Mouse (Mus musculus): Measurements from ENCODE around the gene Arhgap29. TPM values are rescaled to one million over a fixed set of nuclear protein-coding genes. Genes with fewer than 3 reads are reported as not detected.

Arhgap29 gene
- polyA plus RNA-seq, 1 experiment from 2014 or later = 46.9 TPM

GRCm38 (mm10) chr3:121919961-121920360 lies 32.4 kb upstream of the Arhgap29 start:
- H3K4me3 ChIP-seq = no peak overlapping the region
- H3K9me3 ChIP-seq = no peaks in the 10 kb centered on the region
- DNase-seq (ENCODE audit: low spot score) = no peak
- no peaks in the 10 kb centered on the region for H3K27me3 ChIP-seq (replicated peaks; ENCODE audit: low read depth, poor library complexity, severe bottlenecking)
- H3K36me3 ChIP-seq (replicated peaks) = no peaks in the 10 kb centered on the region
- H3K4me1 ChIP-seq = peaks cover 1% of the 10 kb centered on the region; the same call in 1 of the 2 replicates
- WGBS = 85% methylated on average over 5 of the region's 5 CpGs
- no peak overlapping the region for H3K27ac ChIP-seq (replicated peaks)

DNA sequence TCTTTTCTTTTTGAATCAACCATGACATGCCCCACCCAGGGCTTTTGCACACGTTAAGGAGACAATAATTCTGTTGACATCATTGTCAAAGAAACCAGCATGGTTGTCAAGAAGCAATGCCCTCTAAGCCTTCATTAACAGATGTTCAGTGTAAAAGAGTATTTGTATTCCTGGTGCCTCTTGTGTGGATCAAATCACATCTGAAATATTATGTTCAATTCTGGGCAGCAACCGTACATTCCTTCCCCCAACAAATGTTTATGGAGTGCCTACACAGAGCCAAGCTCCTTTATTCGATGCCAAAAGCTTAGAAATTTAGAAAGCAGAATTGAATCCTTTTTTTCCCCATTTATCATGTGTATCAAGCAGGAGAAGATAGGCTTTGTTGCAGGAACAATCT lies 31.6 kb upstream of the Arhgap29 start:
- Histone ChIP-seq H3K36me3 (replicated peaks) (no peaks in the 10 kb centered on the region), H3K4me1 (no peaks in the 10 kb centered on the region), H3K4me3 (no peak overlapping the region), H3K27me3 (replicated peaks; ENCODE audit: low read depth, poor library complexity, severe bottlenecking) (no peaks in the 10 kb centered on the region), H3K9me3 (no peaks in the 10 kb centered on the region), H3K27ac (replicated peaks) (no peak overlapping the region)
- 85% methylated on average over 3 of the region's 3 CpGs for WGBS
- no peak for DNase-seq (ENCODE audit: low spot score)

- H3K36me3 ChIP-seq (replicated peaks) = no peaks in the 10 kb centered on the region
- no peaks in the 10 kb centered on the region for H3K27me3 ChIP-seq (replicated peaks; ENCODE audit: low read depth, poor library complexity, severe bottlenecking)
- H3K27ac ChIP-seq (replicated peaks) = no peak overlapping the region
- DNase-seq (ENCODE audit: low spot score) = no peak
- no peak overlapping the region for H3K4me3 ChIP-seq
- 90% methylated on average over 11 of the region's 11 CpGs for WGBS
- H3K9me3 ChIP-seq = no peaks in the 10 kb centered on the region
- no peaks in the 10 kb centered on the region for H3K4me1 ChIP-seq
Observed at GRCm38 (mm10) chr3:121924768-121925486, 27.4 kb upstream of the Arhgap29 start.

GRCm38 (mm10) chr3:121927601-121928000 lies 24.7 kb upstream of the Arhgap29 start:
- no peaks in the 10 kb centered on the region for H3K9me3 ChIP-seq
- no peaks in the 10 kb centered on the region for H3K36me3 ChIP-seq (replicated peaks)
- 91% methylated on average over 3 of the region's 3 CpGs for WGBS
- no peak for DNase-seq (ENCODE audit: low spot score)
- no peak overlapping the region for H3K4me3 ChIP-seq
- no peaks in the 10 kb centered on the region for H3K27me3 ChIP-seq (replicated peaks; ENCODE audit: low read depth, poor library complexity, severe bottlenecking)
- H3K27ac ChIP-seq (replicated peaks) = no peak overlapping the region
- no peaks in the 10 kb centered on the region for H3K4me1 ChIP-seq

DNA sequence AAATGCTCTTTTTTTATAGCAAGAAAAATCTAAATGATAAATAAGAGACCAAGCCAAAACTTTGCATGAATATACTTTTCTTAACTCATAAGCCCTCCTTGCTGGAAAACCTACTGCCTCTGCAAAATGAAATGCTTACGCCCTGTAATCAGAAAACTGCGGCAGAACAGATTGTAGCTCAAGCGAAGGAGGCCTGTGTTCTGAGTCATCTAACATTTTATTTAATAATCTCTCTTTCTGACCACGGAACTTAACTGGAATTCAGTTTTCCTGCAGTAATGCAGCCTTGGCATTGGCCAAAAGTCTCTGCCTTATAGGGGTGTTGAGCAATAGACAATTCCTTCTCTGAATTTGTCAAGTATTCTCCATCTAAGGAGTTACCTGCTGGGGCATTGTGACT lies 19.5 kb upstream of the Arhgap29 start:
- H3K4me3 ChIP-seq = no peak overlapping the region
- H3K36me3 ChIP-seq (replicated peaks) = no peaks in the 10 kb centered on the region
- no peak for DNase-seq (ENCODE audit: low spot score)
- H3K9me3 ChIP-seq = no peaks in the 10 kb centered on the region
- no peak overlapping the region for H3K27ac ChIP-seq (replicated peaks)
- no peaks in the 10 kb centered on the region for H3K4me1 ChIP-seq
- no peaks in the 10 kb centered on the region for H3K27me3 ChIP-seq (replicated peaks; ENCODE audit: low read depth, poor library complexity, severe bottlenecking)
- WGBS = 94% methylated on average over 4 of the region's 4 CpGs

GRCm38 (mm10) chr3:121936241-121936640 lies 16.1 kb upstream of the Arhgap29 start:
- H3K36me3 ChIP-seq (replicated peaks) = no peaks in the 10 kb centered on the region
- H3K4me1 ChIP-seq = no peaks in the 10 kb centered on the region
- no peak overlapping the region for H3K27ac ChIP-seq (replicated peaks)
- DNase-seq (ENCODE audit: low spot score) = no peak
- 82% methylated on average over 2 of the region's 2 CpGs for WGBS
- no peaks in the 10 kb centered on the region for H3K27me3 ChIP-seq (replicated peaks; ENCODE audit: low read depth, poor library complexity, severe bottlenecking)
- H3K9me3 ChIP-seq = no peaks in the 10 kb centered on the region
- H3K4me3 ChIP-seq = no peak overlapping the region

GRCm38 (mm10) chr3:121937036-121937435 lies 15.3 kb upstream of the Arhgap29 start:
- no peaks in the 10 kb centered on the region for H3K4me1 ChIP-seq
- no peak overlapping the region for H3K27ac ChIP-seq (replicated peaks)
- DNase-seq (ENCODE audit: low spot score) = no peak
- no peaks in the 10 kb centered on the region for H3K27me3 ChIP-seq (replicated peaks; ENCODE audit: low read depth, poor library complexity, severe bottlenecking)
- no peak overlapping the region for H3K4me3 ChIP-seq
- no peaks in the 10 kb centered on the region for H3K9me3 ChIP-seq
- no peaks in the 10 kb centered on the region for H3K36me3 ChIP-seq (replicated peaks)
- WGBS = 93% methylated on average over 6 of the region's 6 CpGs

GRCm38 (mm10) chr3:121939658-121940057 lies 12.7 kb upstream of the Arhgap29 start:
- 56% methylated on average over 1 of the region's 1 CpGs for WGBS
- no peaks in the 10 kb centered on the region for H3K4me1 ChIP-seq
- H3K36me3 ChIP-seq (replicated peaks) = no peaks in the 10 kb centered on the region
- no peaks in the 10 kb centered on the region for H3K27me3 ChIP-seq (replicated peaks; ENCODE audit: low read depth, poor library complexity, severe bottlenecking)
- H3K9me3 ChIP-seq = no peaks in the 10 kb centered on the region
- no peak overlapping the region for H3K4me3 ChIP-seq
- H3K27ac ChIP-seq (replicated peaks) = no peak overlapping the region
- no peak for DNase-seq (ENCODE audit: low spot score)

DNA sequence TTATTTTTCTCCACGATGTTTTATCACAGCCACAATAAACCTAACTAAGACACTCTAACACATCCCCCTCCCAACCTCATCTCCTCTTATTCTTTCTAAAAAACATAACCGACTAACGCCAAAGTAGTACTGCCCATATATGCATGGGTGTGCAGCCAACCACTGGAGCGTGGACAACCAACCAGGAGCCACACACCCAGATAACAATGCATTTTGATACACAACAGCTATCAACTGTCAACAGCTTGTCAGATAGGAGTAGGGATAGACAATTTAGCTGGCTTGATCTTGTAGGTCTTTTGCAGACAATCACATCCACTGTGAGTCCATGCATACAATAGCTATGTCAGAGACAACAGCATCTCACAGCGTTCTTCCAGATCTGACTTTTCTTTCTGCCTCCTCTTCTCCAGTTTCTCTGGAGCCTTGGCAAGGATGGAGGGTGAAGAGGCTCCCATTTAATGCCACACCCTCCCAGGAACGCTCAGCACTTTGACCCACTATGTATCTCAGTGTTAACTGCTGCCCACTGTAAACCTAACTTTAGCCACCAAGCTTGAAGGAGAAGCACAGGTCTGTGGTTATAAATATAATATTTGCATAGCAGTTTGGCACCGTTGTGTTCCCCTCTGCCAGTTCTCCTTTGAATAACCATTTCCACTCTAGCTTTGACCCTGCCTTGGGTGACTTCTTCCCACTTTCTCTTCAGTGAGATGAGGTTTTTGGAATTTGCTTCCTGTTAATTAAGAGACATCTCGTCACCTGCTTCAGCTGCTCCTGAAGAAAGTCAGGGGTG lies 12.0 kb upstream of the Arhgap29 start:
- H3K4me1 ChIP-seq = no peaks in the 10 kb centered on the region
- H3K36me3 ChIP-seq (replicated peaks) = no peaks in the 10 kb centered on the region
- no peak overlapping the region for H3K27ac ChIP-seq (replicated peaks)
- no peaks in the 10 kb centered on the region for H3K9me3 ChIP-seq
- H3K4me3 ChIP-seq = no peak overlapping the region
- WGBS = 83% methylated on average over 8 of the region's 8 CpGs
- no peaks in the 10 kb centered on the region for H3K27me3 ChIP-seq (replicated peaks; ENCODE audit: low read depth, poor library complexity, severe bottlenecking)
- DNase-seq (ENCODE audit: low spot score) = no peak

DNA sequence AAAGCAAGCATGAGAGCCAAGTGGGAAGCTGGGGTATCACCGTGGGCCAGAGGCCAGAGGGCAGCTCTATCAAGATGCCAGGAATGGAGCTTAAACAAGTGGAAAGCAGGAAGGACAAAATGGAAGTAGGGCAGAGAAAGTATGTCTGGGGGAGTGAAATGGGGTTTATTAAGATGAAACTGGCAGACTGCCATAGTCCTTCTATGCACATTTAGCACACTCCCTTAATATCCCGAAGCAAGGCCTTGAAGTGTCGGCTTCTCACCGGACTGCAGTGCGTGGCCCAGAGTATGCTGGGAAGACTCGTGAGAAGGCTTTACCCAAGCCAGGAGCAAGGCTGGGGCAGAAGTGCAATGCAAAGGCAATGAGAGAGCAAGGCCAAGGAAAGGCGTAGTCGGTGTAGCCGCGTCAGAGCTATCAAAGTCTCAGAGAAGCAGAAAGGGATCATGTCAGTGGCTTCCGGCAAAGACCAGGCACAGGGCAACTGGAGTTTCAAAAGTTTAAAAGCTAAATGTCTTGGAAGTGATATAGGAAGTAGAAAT lies 11.1 kb upstream of the Arhgap29 start:
- DNase-seq (ENCODE audit: low spot score) = no peak
- Histone ChIP-seq H3K27ac (replicated peaks) (no peak overlapping the region), H3K4me3 (no peak overlapping the region), H3K27me3 (replicated peaks; ENCODE audit: low read depth, poor library complexity, severe bottlenecking) (no peaks in the 10 kb centered on the region), H3K9me3 (no peaks in the 10 kb centered on the region), H3K4me1 (no peaks in the 10 kb centered on the region), H3K36me3 (replicated peaks) (no peaks in the 10 kb centered on the region)
- 92% methylated on average over 11 of the region's 11 CpGs for WGBS

DNA sequence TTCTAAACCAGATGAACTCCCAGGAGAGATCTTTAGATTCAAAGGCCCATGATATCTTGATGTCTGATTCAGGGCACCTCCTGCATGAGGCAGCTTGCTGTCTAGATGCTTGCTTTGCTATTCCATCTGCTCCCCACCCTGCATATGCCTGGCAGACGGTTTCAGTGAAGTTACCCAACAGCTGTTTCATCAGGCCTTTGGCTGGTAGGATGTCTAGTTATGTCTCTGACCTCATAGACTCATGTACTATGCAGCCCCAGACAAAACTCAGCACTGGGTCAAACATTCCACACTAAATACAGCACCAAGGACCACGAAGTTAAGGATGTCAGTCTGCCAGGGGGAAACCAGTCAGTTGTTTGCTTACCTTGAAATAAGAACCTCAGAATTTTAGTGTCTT lies 6.4 kb upstream of the Arhgap29 start:
- Histone ChIP-seq H3K4me3 (no peak overlapping the region), H3K9me3 (no peaks in the 10 kb centered on the region), H3K4me1 (no peaks in the 10 kb centered on the region), H3K27ac (replicated peaks) (no peak overlapping the region), H3K36me3 (replicated peaks) (no peaks in the 10 kb centered on the region), H3K27me3 (replicated peaks; ENCODE audit: low read depth, poor library complexity, severe bottlenecking) (no peaks in the 10 kb centered on the region)
- no peak for DNase-seq (ENCODE audit: low spot score)
- WGBS = 71% methylated on average over 2 of the region's 2 CpGs

DNA sequence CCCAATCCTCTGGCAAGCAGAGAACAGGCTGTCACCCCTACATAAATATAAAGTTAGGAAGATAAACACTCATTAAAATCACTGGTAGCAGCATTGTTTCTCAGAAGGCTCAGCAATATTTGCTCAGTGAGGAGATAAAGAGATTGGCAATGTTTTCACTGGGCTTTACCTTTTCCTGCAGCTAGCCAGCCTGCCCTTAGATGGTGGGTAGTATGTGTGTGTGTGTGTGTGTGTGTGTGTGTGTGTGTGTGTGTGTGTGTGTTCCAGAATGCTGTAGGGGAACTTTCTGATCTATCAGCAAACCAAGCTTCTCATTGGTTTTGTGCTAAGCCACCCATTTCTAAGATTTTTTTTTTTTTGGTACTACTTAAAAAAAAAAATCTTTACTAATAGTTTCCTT lies 5.6 kb upstream of the Arhgap29 start:
- no peak for DNase-seq (ENCODE audit: low spot score)
- no peaks in the 10 kb centered on the region for H3K4me1 ChIP-seq
- no peak overlapping the region for H3K27ac ChIP-seq (replicated peaks)
- H3K9me3 ChIP-seq = no peaks in the 10 kb centered on the region
- no peaks in the 10 kb centered on the region for H3K36me3 ChIP-seq (replicated peaks)
- peaks cover 2% of the 10 kb centered on the region; the same call in 1 of the 2 replicates for H3K27me3 ChIP-seq (replicated peaks; ENCODE audit: low read depth, poor library complexity, severe bottlenecking)
- H3K4me3 ChIP-seq = no peak overlapping the region

DNA sequence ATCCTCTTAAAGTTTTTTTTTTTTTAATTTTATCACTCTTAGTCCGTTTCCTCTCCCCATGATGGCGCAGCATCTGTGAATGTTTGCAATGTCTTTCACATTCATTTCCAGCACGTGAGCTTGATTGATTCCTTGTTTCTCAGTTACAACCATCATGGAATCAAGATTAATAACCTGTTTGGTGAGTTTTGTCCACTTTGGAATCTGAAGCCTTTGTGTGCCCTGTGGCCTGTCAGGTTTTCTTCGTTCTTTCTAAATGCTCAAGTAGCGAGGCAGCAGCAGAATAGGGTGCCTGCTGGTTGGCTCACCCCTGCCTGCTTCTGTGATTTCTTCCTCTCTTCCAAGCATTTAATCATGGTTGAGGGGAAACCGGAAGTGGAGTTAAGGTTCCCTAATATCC lies 2.2 kb upstream of the Arhgap29 start:
- H3K36me3 ChIP-seq (replicated peaks) = no peaks in the 10 kb centered on the region
- peaks cover 15% of the 10 kb centered on the region for H3K4me1 ChIP-seq
- peaks cover 35% of the 10 kb centered on the region for H3K27me3 ChIP-seq (replicated peaks; ENCODE audit: low read depth, poor library complexity, severe bottlenecking)
- H3K9me3 ChIP-seq = no peaks in the 10 kb centered on the region
- H3K27ac ChIP-seq (replicated peaks) = no peak overlapping the region
- DNase-seq (ENCODE audit: low spot score) = no peak
- no peak overlapping the region for H3K4me3 ChIP-seq
- WGBS = 66% methylated on average over 6 of the region's 6 CpGs
